Mouse (Mus musculus) small intestine, adult 2 months (tissue): ENCODE measurements around the gene Plk2. TPM values are rescaled to one million over a fixed set of nuclear protein-coding genes. Genes with fewer than 3 reads are reported as not detected.

ENCODE experiments used
- H3K27ac ChIP-seq: fragments of 200-500 bp; 2 replicates; pipeline ENCODE4 v1.5.1; 2012; ENCODE audit warnings: low read depth, low read length, control low read depth, inconsistent platforms; ENCODE audit not compliant: insufficient read depth
- H3K27me3 ChIP-seq: fragments of 200-500 bp; 2 replicates; pipeline ENCODE4 v1.6.1; 2012; ENCODE audit warnings: mild to moderate bottlenecking, moderate library complexity, low read length, inconsistent platforms; ENCODE audit not compliant: control insufficient read depth, insufficient read depth
- H3K36me3 ChIP-seq: fragments of 200-500 bp; 2 replicates; pipeline ENCODE4 v1.6.1; 2012; ENCODE audit warnings: mild to moderate bottlenecking, low read length, control low read depth, inconsistent platforms; ENCODE audit not compliant: control insufficient read depth, insufficient read depth
- H3K4me1 ChIP-seq: fragments of 200-500 bp; 2 replicates; pipeline ENCODE4 v1.6.1; 2012; ENCODE audit warnings: low read length, inconsistent platforms, mixed read lengths; ENCODE audit not compliant: control insufficient read depth, insufficient read depth, insufficient read length
- H3K4me3 ChIP-seq: fragments of 200-500 bp; 2 replicates; pipeline ENCODE4 v1.5.1; 2012; ENCODE audit warnings: low read depth, mild to moderate bottlenecking, control low read depth, inconsistent platforms, low read length, moderate library complexity
- CTCF ChIP-seq: fragments of 200-500 bp; IDR thresholded peaks from 2 replicates; pipeline ENCODE4 v1.5.1; 2012; ENCODE audit warnings: low read depth, mild to moderate bottlenecking, control low read depth, inconsistent platforms, low read length, moderate library complexity, mixed read lengths; ENCODE audit not compliant: insufficient replicate concordance, insufficient read length; ENCODE audit errors: extremely low read depth
- POLR2A ChIP-seq: fragments of 200-500 bp; IDR thresholded peaks from 2 replicates; pipeline ENCODE4 v1.6.1; 2012; ENCODE audit warnings: low read depth, mild to moderate bottlenecking, control low read depth, inconsistent platforms, low read length, moderate library complexity
- WGBS: fragments of 180-500 bp; shearing (Covaris S2); methylation state at CpG from one replicate; pipeline ENCODE4 v1.1.7; 2018; 5-methylcytosine and 5-hydroxymethylcytosine counted together
- polyA plus RNA-seq: library from polyadenylated mRNA; depleted of rRNA; stranded (reverse); fragments of >200 nt; gene quantifications from 2 replicates; pipeline ENCODE4 v1.2.3, GENCODE M21; 2012; rRNA removed

Plk2 gene
- polyA plus RNA-seq, 1 experiment: 3.1 TPM

GRCm38 (mm10) chr13:110432613-110433012 is 37.8 kb downstream of the Plk2 start:
- H3K4me3 ChIP-seq: no peak overlapping the region
- H3K27me3 ChIP-seq: no peaks in the 10 kb centered on the region
- H3K36me3 ChIP-seq: no peaks in the 10 kb centered on the region
- H3K27ac ChIP-seq: no peak overlapping the region
- TF ChIP-seq POLR2A (no peak), CTCF (no peak)
- H3K4me1 ChIP-seq: no peaks in the 10 kb centered on the region
- 87% methylated on average over 4 of the region's 4 CpGs for WGBS

GRCm38 (mm10) chr13:110436692-110437091 is 41.8 kb downstream of the Plk2 start:
- no peak overlapping the region for H3K27ac ChIP-seq
- 41% methylated on average over 7 of the region's 7 CpGs for WGBS
- no peak overlapping the region for H3K4me3 ChIP-seq
- no peaks in the 10 kb centered on the region for H3K36me3 ChIP-seq
- H3K27me3 ChIP-seq: no peaks in the 10 kb centered on the region
- TF ChIP-seq CTCF: no peak
- no peak for TF ChIP-seq POLR2A
- H3K4me1 ChIP-seq: no peaks in the 10 kb centered on the region

- Histone ChIP-seq H3K27ac (no peak overlapping the region), H3K36me3 (no peaks in the 10 kb centered on the region), H3K4me3 (no peak overlapping the region), H3K4me1 (no peaks in the 10 kb centered on the region), H3K27me3 (no peaks in the 10 kb centered on the region)
- 96% methylated on average over 9 of the region's 9 CpGs for WGBS
- TF ChIP-seq CTCF (no peak), POLR2A (no peak)
Observed at GRCm38 (mm10) chr13:110438624-110439023, 43.8 kb downstream of the Plk2 start.

DNA sequence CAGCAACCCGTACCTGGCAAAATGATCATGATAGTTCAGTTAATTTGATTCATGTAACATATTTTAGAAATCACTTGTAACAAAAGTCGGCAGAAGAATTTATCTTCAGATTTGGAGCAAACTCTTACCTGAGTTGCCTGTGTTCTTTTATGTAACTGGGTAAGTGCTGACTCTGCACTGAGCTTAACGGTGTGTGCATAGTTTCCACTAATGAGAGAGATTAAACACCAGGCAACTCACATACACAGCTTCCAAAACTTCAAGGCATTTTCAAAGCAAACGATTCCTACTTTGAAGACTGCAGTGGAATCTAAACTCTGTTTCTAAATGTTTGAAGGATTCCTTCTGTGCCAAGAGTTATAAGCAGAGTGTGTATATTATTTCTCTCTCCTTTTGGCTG is 49.5 kb downstream of the Plk2 start:
- no peak for TF ChIP-seq CTCF
- TF ChIP-seq POLR2A: no peak
- no peaks in the 10 kb centered on the region for H3K27me3 ChIP-seq
- H3K4me3 ChIP-seq: no peak overlapping the region
- no peaks in the 10 kb centered on the region for H3K4me1 ChIP-seq
- H3K36me3 ChIP-seq: no peaks in the 10 kb centered on the region
- H3K27ac ChIP-seq: no peak overlapping the region
- WGBS: 77% methylated on average over 4 of the region's 4 CpGs

DNA sequence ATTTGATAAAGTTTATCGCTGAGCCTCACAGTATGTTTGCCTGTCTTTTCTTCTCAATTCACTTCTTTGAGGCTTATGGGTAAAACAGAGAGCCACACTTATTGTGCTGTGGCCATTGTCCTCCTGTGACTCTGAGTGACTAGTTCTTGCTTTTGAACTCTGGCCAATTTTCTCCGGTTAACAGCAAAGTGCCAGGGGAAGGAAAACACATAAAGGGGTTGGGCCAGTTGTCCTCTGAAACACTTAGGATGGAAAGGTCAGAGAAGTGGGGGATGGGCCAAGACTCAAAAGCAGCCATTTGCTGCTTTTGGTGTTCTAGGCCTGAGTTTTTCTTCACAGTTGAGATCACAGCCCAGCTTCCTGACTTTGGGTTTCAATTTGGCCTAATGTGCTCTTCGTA is 50.0 kb downstream of the Plk2 start:
- Histone ChIP-seq H3K27ac (no peak overlapping the region), H3K36me3 (no peaks in the 10 kb centered on the region), H3K4me1 (no peaks in the 10 kb centered on the region), H3K4me3 (no peak overlapping the region), H3K27me3 (no peaks in the 10 kb centered on the region)
- WGBS: 52% methylated on average over 3 of the region's 3 CpGs
- TF ChIP-seq POLR2A (no peak), CTCF (no peak)

- no peaks in the 10 kb centered on the region for H3K36me3 ChIP-seq
- TF ChIP-seq CTCF: no peak
- TF ChIP-seq POLR2A: no peak
- 93% methylated on average over 6 of the region's 6 CpGs for WGBS
Observed at GRCm38 (mm10) chr13:110446434-110446833, 51.6 kb downstream of the Plk2 start.

DNA sequence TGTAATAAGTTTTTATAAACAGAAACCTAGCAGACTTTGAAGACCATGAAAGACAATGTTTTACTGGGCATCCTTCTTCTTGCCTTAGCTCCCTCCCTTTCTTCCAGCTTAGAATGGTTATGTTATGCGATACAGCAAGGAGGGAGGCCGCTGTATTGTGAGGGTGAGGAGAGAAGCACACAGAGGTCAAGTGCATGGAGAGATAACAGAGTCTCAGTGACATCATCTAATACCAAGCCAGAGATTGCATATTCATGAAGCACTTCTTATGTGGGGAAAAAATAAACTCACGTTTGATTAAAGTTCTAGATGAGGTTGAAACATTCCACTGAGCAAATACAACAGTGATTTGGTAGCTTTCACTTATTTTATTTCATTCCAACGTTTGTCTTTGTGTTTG is 55.2 kb downstream of the Plk2 start:
- Histone ChIP-seq H3K4me3 (no peak overlapping the region), H3K4me1 (no peaks in the 10 kb centered on the region), H3K36me3 (no peaks in the 10 kb centered on the region), H3K27me3 (no peaks in the 10 kb centered on the region), H3K27ac (no peak overlapping the region)
- no peak for TF ChIP-seq CTCF
- TF ChIP-seq POLR2A: no peak
- 19% methylated on average over 4 of the region's 4 CpGs for WGBS

More at GRCm38 (mm10) chr13:110446434-110446833, 51.6 kb downstream of the Plk2 start:
- H3K4me1 ChIP-seq: no peaks in the 10 kb centered on the region
- H3K4me3 ChIP-seq: no peak overlapping the region
- no peaks in the 10 kb centered on the region for H3K27me3 ChIP-seq
- no peak overlapping the region for H3K27ac ChIP-seq

Other genes with a start within 250 kb of the Plk2 start
- 0.17 and 0.41 TPM in 2 replicates for gene Rab3c, start 114.0 kb upstream of the Plk2 start, polyA plus RNA-seq
- 0.20 and 0.48 TPM in 2 replicates for gene Gapt, start 37.8 kb upstream of the Plk2 start, polyA plus RNA-seq